In the genomic region with DNA sequence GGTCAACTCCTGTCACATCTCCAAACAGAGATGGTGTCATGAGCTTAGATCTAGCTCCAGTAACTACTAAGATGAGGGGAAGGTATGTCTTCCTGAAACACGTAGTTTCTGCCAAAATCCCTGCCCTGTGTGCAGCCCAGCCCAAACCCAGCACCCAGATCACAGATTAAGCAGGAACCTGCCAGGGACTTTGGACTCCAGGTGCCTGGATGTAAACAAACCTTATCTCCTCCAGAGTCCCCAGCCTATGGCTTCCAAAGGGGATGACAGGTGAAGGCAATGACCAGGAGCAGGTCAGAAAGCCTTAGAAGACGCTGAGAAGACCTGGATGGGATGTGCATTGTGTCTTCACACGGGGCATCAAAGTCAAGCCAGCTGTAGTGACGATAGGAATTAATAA, we compare ENCODE assay signal across 13 mouse cellular contexts. TPM values are rescaled to one million over a fixed set of nuclear protein-coding genes. Genes with fewer than 3 reads are reported as not detected.
"Had no signal": no experiment of that assay in that cellular context is flagged by ENCODE, and none has a peak within 500 bp of the region (broad histone marks: within the 10 kb centered on the region; RNA-seq: fewer than 3 reads in every experiment).

No protein-coding gene starts in this region.

RNA-seq across cellular contexts. Expression of a gene that starts 19.4 kb away (rescaled TPM):
- polyA plus RNA-seq: liver, embryonic 14.5 days; lung, embryonic 14.5 days; lung, embryonic 16.5 days; midbrain, embryonic 10.5 days; midbrain, embryonic 12.5 days; midbrain, embryonic 14.5 days; midbrain, embryonic 16.5 days; myocyte; neural tube, embryonic 11.5 days; neural tube, embryonic 13.5 days; neural tube, embryonic 15.5 days; testis, adult 2 months; urinary bladder, adult 2 months had no signal

RNA-seq across cellular contexts. Expression of a gene that starts 20.6 kb away (rescaled TPM):
- polyA plus RNA-seq: liver, embryonic 14.5 days; lung, embryonic 14.5 days; lung, embryonic 16.5 days; midbrain, embryonic 10.5 days; midbrain, embryonic 12.5 days; midbrain, embryonic 14.5 days; midbrain, embryonic 16.5 days; myocyte; neural tube, embryonic 11.5 days; neural tube, embryonic 13.5 days; neural tube, embryonic 15.5 days; urinary bladder, adult 2 months had no signal
